Mouse (Mus musculus) left cerebral cortex, adult 9 months (tissue): ENCODE data around the gene Scaf8.
"Not testable (repeated sequence)": the region's sequence is repeated elsewhere in the genome, so short reads cannot be mapped to it uniquely, and the experiment has no call there.

Experiments used
- DNase-seq, 2 experiments: peaks; one replicate each; pipeline ENCODE4 v3.0.0; 2022; ENCODE audit warnings: low spot score in 2 of 2

Scaf8 gene

DNA sequence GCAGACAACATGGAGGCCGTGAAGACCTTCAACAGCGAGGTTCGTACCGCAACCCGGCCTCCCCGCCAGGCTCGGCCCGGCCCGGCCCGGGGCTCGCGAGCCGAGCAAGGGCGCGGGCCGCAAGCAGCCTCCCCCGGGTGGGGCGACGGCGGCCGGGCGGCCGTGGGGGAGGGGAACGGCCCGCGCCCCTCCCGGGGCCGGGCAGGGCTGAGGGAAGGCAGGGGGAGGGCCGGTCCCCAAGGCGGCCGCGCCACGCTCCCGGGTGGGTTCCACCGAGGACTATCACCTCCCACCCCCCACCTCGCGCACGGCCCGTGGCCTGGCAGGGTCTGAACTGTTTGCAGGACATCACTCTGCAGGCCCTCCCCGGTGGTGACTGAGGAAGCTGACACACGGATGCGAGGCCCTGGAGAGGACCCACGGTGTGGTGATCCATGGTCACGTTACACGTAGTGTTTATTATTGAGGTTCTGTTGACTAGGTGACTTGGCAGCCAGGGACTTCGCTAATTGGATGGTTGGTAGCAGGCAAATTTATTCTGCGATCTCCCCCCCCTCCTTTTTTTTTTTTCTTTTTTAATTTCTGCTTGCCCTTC is 705 bp downstream of the Scaf8 start:
- peak in 1 of 2 experiments; percentile 37 for DNase-seq

DNA sequence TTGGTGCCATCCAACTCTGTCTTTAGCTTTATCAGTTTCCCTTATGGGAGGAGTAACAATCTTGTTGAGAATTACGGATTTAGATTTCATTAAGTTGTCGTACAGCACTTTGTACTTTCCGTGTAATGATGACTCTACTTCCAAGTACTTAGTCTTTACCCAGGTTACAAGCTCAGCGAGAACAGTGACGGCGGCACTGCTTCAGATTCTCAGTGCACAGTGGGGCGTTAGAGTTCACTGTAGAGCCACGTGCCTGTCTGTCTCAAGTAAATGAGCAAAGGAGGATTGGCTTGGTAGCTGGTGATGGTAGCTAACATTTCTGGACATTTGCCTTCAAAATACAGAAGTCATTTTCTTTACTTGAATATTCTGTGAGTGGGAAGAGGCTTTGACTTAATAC is 6.2 kb downstream of the Scaf8 start:
- DNase-seq, result not testable (repeated sequence)

DNA sequence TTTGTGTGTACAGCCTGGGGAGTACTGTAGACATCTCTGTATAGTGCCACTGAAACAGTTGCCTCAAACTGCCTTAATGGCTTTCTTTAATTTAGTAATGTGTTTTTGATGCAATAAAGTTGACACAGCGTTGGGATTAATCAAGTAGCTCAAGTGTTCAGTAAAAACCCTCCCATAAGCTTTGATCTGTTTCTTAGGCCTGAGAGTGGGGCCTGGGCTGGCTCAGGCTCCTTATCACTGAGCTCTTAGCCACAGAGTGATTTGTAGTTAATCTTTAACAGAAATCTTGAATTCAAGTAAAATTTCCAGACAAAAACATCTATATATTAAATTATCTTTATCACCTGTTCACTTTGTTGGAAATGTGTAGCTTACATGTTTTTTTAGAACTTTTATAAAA is 8.8 kb downstream of the Scaf8 start:
- not testable (repeated sequence) for DNase-seq

DNA sequence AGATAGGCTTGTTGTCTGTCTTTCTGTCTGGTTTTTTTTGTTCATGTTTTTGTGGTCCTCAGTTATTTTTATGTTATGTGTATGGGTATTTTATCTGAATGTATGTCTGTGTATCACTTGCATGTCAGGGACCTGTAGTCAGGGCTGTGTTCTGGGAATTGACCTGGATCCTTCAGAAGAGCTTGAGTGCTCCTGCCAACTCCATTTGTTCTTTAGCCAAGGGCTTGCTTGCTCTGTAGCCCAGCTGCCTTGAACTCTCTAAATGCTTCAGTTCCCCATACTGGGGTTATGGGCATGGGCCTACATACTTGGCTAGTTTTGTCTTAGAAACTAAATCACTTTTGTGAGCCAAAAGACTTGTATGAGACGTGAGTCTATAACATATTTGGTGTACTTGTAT is 13.9 kb downstream of the Scaf8 start:
- no peak for DNase-seq

GRCm38 (mm10) chr17:3129791-3130190 is 15.0 kb downstream of the Scaf8 start:
- no peak for DNase-seq

GRCm38 (mm10) chr17:3135346-3135745 is 20.6 kb downstream of the Scaf8 start:
- DNase-seq, result no peak

DNA sequence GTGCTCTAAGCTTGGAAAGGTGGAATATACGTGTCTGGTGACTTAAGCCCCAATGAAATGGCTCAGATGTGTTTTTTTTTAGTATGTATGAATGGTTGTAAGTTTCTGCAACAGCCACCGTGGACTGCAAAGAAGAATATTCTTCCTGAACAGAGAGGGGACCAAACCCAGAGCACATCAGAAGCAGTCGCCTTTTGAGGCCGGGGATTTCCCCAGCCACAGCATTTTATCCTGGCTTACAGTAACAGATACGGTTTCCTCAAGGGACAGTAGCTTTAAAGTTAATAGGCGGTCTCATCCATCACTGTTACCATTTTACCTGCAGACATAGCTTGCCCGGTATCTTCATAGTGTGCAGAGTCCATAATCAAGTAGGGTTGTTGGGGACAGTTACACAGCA is 21.4 kb downstream of the Scaf8 start:
- no peak for DNase-seq

- no peak for DNase-seq
These were observed 23.6 kb downstream of the Scaf8 start for GRCm38 (mm10) chr17:3138387-3138786.

DNA sequence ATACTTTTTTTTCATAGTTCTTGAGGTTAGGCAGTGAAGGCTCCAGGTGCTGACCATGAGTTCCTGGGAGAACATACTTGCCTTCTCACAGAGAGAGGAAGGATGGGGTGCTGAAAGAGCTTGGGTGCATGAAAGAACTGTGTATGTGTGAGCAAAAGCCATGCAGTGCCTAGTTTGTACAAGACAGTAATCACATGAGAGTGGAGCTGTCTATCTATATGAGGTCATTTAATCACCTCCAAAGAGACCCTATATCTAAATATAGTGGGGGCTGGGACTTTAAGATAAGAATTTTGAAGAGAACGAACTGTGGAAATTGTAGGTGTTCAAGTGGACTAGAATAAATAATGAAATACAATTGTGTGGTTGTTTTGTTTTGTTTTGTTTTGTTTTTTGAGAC is 25.3 kb downstream of the Scaf8 start:
- DNase-seq, result no peak

GRCm38 (mm10) chr17:3148853-3149252 is 34.1 kb downstream of the Scaf8 start:
- no peak for DNase-seq

DNA sequence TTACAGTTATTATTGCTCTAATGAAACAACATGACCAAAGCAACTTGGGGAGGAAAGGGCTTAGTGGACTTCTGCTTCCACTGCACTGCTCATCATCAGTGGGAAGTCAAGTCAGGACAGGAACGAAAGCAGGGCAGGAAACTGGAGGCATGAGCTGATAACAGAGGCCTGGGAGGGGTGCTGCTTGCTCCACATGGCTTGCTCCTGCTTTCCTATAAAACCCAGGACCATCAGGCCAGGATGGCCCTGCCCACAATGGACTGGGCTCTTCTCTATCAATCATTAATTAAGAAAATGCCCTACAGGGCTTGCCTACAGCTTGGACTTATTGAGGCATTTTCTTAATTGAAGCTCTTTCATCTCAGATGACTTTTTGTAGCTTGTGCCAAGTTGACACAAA is 34.8 kb downstream of the Scaf8 start:
- DNase-seq, result no peak

GRCm38 (mm10) chr17:3150701-3151100 is 35.9 kb downstream of the Scaf8 start:
- not testable (repeated sequence) for DNase-seq

DNA sequence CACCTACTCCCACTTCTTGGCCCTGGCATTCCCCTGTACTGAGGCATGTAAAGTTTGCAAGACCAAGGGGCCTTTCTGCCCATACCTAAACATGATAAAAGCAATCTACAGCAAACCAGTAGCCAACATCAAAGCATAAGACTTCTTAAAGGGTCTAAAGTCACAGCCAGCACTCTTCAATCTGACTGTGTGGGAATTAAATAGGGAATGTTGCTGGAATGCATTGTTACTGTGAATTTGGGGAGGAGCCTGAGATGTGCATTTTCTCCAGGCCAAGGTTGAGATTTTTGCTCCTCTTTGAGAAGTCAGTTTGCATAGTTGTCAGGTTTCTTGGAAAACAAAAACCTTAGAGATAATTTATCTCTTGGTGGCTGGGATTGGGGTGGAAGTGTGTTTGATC is 36.4 kb downstream of the Scaf8 start:
- DNase-seq, result no peak

DNA sequence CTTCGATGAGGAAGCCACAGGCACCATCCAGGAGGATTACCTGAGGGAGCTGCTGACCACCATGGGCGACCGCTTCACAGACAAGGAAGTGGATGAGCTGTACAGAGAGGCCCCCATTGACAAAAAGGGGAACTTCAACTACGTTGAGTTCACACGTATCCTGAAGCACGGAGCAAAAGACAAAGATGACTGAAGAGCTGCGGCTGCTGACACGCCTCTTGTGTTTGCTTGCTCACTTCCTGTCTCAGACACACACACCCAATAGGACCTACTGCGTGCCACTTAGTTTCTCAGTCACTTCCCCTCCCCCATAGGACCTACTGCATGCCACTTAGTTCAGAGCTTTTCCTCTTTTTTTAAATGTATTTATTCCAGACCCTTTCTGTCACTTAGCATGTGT is 41.4 kb downstream of the Scaf8 start:
- DNase-seq, result not testable (repeated sequence)

- DNase-seq, result no peak
These were observed 42.2 kb downstream of the Scaf8 start for GRCm38 (mm10) chr17:3157016-3157415.

DNA sequence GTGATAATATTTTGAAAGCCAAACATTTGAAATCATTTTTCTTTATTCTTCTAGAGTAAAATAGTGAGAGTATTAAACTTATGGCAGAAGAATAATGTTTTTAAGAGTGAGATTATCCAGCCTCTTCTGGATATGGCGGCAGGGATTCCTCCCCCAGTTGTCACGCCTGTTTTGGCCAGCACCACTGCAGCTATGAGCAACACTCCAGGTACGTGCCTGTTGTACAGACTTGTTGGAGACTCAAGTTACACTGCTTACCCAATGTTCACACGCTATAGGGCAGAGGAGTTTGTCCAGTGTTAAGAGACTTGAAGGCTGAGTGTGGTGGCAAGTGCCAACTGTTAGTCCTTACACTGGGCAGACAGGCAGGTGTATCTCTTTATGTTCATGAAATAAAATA is 48.1 kb downstream of the Scaf8 start:
- DNase-seq, result no peak

DNA sequence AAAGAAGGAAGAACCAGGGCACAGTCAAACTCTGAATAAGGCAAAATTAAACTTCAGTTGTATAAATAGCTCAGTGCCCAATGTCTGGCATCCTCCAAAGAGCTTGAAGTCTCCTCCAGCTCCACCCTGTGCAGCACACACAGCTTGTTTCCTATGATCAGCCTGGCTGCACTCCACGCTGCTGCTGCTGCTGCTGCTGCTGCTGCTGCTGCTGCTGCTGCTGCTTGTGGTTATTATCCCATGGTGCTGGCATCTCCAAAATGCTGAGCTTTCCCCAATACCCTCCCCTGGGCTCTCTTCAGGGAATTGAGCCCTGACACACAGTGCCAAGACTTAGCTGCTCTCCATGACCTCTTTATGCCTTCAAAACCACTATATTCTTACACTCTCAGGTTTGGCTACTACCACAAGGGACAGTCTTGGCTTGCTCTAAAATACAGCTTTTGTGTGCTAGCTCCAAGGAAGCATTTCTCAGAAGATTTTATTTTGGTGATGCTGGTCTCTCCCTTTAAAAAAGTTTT is 65.7 kb downstream of the Scaf8 start:
- not testable (repeated sequence) for DNase-seq

DNA sequence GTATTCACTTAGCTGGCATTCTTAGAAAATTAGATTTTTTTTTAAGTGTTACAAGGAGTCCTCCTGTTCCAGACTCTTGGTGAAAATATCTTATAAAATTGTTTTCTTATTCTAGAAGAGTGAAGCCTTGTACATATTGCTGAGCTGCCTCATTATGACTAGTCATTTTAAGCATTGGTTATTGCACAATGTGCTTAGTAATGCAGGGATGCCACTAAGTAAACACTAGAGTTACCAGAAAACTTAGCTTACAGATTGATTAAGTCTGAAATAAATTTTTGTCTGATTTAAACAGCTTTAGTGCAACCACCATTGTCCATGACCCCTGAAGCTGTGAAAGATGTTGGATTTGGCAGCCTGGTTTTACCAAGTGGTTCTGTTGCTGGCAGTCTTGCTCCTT is 80.7 kb downstream of the Scaf8 start:
- not testable (repeated sequence) for DNase-seq

DNA sequence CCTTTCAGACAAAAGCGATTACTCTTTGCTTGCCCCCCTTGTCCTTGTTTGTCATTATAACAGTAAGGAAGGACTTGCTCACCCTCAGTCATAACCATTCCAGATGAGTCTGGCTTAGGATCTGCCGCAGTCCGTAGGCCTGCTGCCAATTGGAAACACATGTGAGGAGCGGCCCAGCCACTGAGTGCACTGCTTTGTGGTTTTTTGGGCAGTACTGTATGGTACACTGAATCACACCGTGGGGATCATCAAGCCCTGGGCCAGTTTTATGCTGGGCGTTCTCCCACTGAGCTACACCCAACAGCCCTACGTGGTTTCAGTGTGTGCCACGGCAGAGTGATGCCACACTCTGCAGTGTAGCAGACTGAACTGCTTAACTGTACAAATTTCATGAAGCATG is 85.6 kb downstream of the Scaf8 start:
- DNase-seq, result no peak

DNA sequence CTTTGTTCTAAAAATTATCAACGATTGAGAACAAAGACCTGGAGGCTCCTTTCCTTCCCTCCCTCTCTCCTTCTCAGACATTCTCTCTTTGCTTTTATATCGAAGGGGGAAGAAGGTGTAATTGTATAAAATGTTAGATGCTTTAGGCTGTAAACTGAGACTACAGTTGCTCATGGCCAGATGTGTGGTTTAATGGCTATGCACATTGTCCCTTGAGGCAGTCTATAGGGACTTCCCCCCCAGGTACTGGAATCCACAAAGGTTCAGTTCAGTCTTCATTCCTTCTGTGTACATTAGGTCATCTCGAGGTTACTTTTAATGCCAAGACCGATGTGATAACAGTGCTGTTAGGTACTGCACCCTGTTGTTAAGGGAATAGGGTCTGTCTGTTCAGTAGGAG is 89.1 kb downstream of the Scaf8 start:
- no peak for DNase-seq

DNA sequence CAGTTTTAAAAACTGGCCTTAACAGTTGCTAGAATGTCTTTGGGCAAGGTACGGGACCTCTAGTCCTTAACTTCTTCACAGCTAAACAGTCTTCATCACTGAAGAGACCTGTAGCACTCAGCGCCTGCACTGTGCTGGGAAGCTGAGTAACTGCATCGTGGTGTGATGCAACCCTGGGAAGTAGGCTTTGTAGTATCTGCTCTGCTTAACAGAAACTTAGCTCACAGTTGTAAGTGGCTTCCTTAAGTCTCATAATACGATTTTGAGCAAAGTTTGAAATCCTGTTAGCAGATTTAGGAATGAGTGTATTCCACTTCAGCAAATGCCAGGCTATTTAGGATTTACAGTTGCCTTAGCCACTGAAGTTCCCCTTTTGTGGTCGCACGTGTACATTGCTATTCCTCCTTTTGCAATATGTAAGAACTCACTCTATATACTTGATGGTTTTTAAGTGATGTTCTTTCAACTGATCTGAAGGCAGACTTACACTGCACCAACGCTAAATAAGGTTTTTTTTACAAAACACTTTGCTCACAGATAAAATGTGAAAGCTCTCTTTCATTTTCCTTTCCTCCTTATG is 90.1 kb downstream of the Scaf8 start:
- DNase-seq, result no peak

DNA sequence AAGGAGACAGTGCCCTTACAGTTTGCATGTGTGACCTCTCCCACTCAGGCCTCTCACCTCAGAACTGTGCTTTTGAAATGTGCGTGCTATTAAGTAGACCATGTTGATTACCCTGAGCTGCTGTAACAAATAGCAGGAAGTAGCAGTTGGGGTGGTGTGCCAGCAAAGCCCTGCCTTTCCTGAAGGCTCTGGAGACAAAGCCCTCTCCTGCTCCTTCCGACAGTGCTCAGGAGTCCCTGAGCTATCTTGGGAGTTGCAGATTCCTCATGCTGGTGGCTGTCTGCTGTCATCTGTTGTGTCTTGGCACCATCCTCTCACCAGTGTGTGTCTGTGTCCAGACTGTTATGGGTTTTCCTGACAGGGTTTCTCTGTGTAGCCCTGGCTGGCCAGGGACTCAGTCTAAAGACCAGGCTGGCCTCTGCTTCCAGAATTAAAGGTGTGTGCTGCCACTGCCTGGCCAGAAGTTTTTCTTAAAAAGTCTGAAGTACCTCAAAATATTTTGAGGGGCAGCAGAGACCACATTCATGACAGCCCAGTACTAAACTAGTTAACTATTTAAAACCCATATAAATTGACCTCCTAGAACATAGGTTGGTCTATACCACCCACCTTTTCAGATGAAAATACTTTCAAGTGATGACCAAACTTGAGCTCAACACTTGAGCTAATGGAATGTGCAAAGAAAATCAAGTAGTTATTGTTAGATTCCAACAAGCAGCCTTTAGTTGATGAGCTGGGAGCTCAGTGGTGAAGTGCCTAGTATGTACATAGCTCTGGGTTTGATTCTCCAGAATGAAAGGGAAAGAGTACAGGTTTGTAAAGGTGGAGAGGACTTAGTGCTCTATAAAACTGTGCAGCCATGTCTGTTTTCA is 92.0 kb downstream of the Scaf8 start:
- DNase-seq, result no peak
